Mouse (Mus musculus) spleen, adult 2 months (tissue): ENCODE measurements around the gene Mtmr14. TPM values are rescaled to one million over a fixed set of nuclear protein-coding genes. Genes with fewer than 3 reads are reported as not detected.

Experiments
- DNase-seq, 2 experiments: peaks; one replicate each; pipeline versions ENCODE4 v3.0.0 to v3.0.0-alpha.2; 2012 to 2021; ENCODE audit warnings: low spot score in 2 of 2, low read depth in 1 of 2
- H3K27ac ChIP-seq: fragments of 200-500 bp; 2 replicates; pipeline ENCODE4 v1.5.1; 2012; ENCODE audit warnings: low read length, inconsistent platforms; ENCODE audit not compliant: insufficient read depth
- H3K27me3 ChIP-seq: fragments of 200-500 bp; 2 replicates; pipeline ENCODE4 v1.6.1; 2012; ENCODE audit warnings: mild to moderate bottlenecking, moderate library complexity, low read length, inconsistent platforms; ENCODE audit not compliant: control insufficient read depth, insufficient read depth
- H3K36me3 ChIP-seq: fragments of 200-500 bp; 2 replicates; pipeline ENCODE4 v1.6.1; 2012; ENCODE audit warnings: mild to moderate bottlenecking, low read length, inconsistent platforms; ENCODE audit not compliant: control insufficient read depth, insufficient read depth
- H3K4me1 ChIP-seq: fragments of 200-500 bp; 2 replicates; pipeline ENCODE4 v1.6.1; 2011; ENCODE audit warnings: inconsistent platforms; ENCODE audit not compliant: control insufficient read depth, insufficient read depth, insufficient read length
- H3K4me3 ChIP-seq: fragments of 200-500 bp; 2 replicates; pipeline ENCODE4 v1.5.1; 2011; ENCODE audit warnings: mild to moderate bottlenecking, inconsistent platforms; ENCODE audit not compliant: insufficient read depth, insufficient read length; ENCODE audit errors: extremely low read depth
- CTCF ChIP-seq: fragments of 200-500 bp; IDR thresholded peaks from 2 replicates; pipeline ENCODE4 v1.5.1; 2011; ENCODE audit warnings: mild to moderate bottlenecking, inconsistent platforms; ENCODE audit not compliant: insufficient read depth, insufficient read length, insufficient replicate concordance; ENCODE audit errors: extremely low read depth
- POLR2A ChIP-seq: fragments of 200-500 bp; IDR thresholded peaks from 2 replicates; pipeline ENCODE4 v1.6.1; 2011; ENCODE audit warnings: low read depth, low read length, inconsistent platforms
- WGBS: fragments of 180-500 bp; shearing (Covaris S2); methylation state at CpG from one replicate; pipeline ENCODE4 v1.1.7; 2018; 5-methylcytosine and 5-hydroxymethylcytosine counted together
- polyA plus RNA-seq: library from polyadenylated mRNA; depleted of rRNA; stranded (reverse); fragments of >200 nt; gene quantifications from 2 replicates; pipeline ENCODE4 v1.2.3, GENCODE M21; 2012; rRNA removed

The Mtmr14 gene
- polyA plus RNA-seq, 1 experiment, result 47.4 TPM

- under 1% methylated on average over 52 of the region's 52 CpGs for WGBS
- Histone ChIP-seq H3K36me3 (peaks cover 21% of the 10 kb centered on the region), H3K27ac (peak within 1 kb of the TSS; percentile 73), H3K4me3 (peak within 1 kb of the TSS; percentile 90), H3K27me3 (no peaks in the 10 kb centered on the region), H3K4me1 (peaks cover 6% of the 10 kb centered on the region; the same call in 1 of the 2 replicates)
- TF ChIP-seq CTCF (no peak), POLR2A (peak; percentile 78)
- peak; percentile 97 to 98 for DNase-seq
Measured at GRCm38 (mm10) chr6:113326533-113327315, 89.1 kb downstream of the Mtmr14 start, which contains the start of gene Ogg1. Gene Ogg1, plus strand, starts transcription at chr6:113326972.

GRCm38 (mm10) chr6:113329396-113329795 is 91.8 kb downstream of the Mtmr14 start:
- no peak overlapping the region for H3K4me3 ChIP-seq
- no peaks in the 10 kb centered on the region for H3K27me3 ChIP-seq
- H3K36me3 ChIP-seq, result peaks cover 13% of the 10 kb centered on the region
- no peak overlapping the region for H3K27ac ChIP-seq
- TF ChIP-seq POLR2A, result no peak
- TF ChIP-seq CTCF, result no peak
- no peak for DNase-seq
- H3K4me1 ChIP-seq, result peaks cover 6% of the 10 kb centered on the region; the same call in 1 of the 2 replicates
- WGBS, result 90% methylated on average over 1 of the region's 1 CpGs

- DNase-seq, result peak; percentile 44 to 47
- WGBS, result 5% methylated on average over 2 of the region's 2 CpGs
- Histone ChIP-seq H3K27me3 (no peaks in the 10 kb centered on the region), H3K36me3 (peaks cover 12% of the 10 kb centered on the region), H3K4me3 (no peak overlapping the region), H3K27ac (peak overlapping the region; percentile 46; the same call in 1 of the 2 replicates), H3K4me1 (peaks cover 6% of the 10 kb centered on the region; the same call in 1 of the 2 replicates)
- no peak for TF ChIP-seq CTCF
- TF ChIP-seq POLR2A, result no peak; the same call in 1 of the 2 replicates
Measured at GRCm38 (mm10) chr6:113330547-113330946, 92.9 kb downstream of the Mtmr14 start.

Other genes starting within 250 kb of the Mtmr14 start
- gene Thumpd3, start 191.6 kb upstream of the Mtmr14 start, polyA plus RNA-seq, result 4.8 and 5.8 TPM in 2 replicates
- 22.4 and 22.5 TPM in 2 replicates for gene Setd5, start 160.5 kb upstream of the Mtmr14 start, polyA plus RNA-seq
- gene Lhfpl4, start 42.5 kb upstream of the Mtmr14 start, polyA plus RNA-seq, result 0.06 and 0.08 TPM in 2 replicates
- 0.13 and 0.23 TPM in 2 replicates for gene Cpne9, start 44.5 kb downstream of the Mtmr14 start, polyA plus RNA-seq
- 24.2 and 26.3 TPM in 2 replicates for gene Brpf1, start 69.3 kb downstream of the Mtmr14 start, polyA plus RNA-seq
- gene Ogg1, start 89.1 kb downstream of the Mtmr14 start, polyA plus RNA-seq, result 13.0 and 14.8 TPM in 2 replicates
- 21.0 and 22.6 TPM in 2 replicates for gene Camk1, start 106.1 kb downstream of the Mtmr14 start, polyA plus RNA-seq
- gene Tada3, start 140.0 kb downstream of the Mtmr14 start, polyA plus RNA-seq, result 17.1 and 22.1 TPM in 2 replicates
- 87.2 and 94.8 TPM in 2 replicates for gene Arpc4, start 140.3 kb downstream of the Mtmr14 start, polyA plus RNA-seq
- 20.9 and 21.2 TPM in 2 replicates for gene Ttll3, start 151.4 kb downstream of the Mtmr14 start, polyA plus RNA-seq
- 29.2 and 53.2 TPM in 2 replicates for gene Rpusd3, start 181.5 kb downstream of the Mtmr14 start, polyA plus RNA-seq
- gene Cidec, start 197.9 kb downstream of the Mtmr14 start, polyA plus RNA-seq, result 4.7 and 7.8 TPM in 2 replicates
- 32.2 and 33.6 TPM in 2 replicates for gene Jagn1, start 204.7 kb downstream of the Mtmr14 start, polyA plus RNA-seq
- gene Il17re, start 220.6 kb downstream of the Mtmr14 start, polyA plus RNA-seq, result 0.61 and 1.3 TPM in 2 replicates
- gene Il17rc, start 233.6 kb downstream of the Mtmr14 start, polyA plus RNA-seq, result 10.9 and 12.4 TPM in 2 replicates
- gene Creld1, start 245.5 kb downstream of the Mtmr14 start, polyA plus RNA-seq, result 7.8 and 8.4 TPM in 2 replicates